Mouse (Mus musculus): ENCODE measurements at regions not wholly inside any gene's neighbourhood (a gene's known extent, or its start where the extent isn't known, plus 50 kb on each side); places are given as distances from the start of the nearest gene placed in this dataset.
"Not testable (repeated sequence)": the region's sequence is repeated elsewhere in the genome, so short reads cannot be mapped to it uniquely, and the experiment has no call there.

DNA sequence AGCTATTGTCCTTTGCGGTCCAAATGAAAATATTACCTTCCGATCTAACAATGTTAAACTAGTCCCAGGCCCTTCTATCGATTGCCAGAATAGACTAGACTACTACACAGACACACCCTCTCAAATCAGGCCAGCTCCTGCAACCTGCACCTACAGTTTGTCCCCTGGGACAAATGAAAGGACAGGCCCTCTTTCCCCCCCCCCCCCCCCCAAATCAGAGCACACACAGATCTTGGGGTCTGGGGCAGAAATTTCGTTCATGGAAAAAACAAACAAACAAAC is 77.8 kb downstream of the BC107364 start:
- not testable (repeated sequence) for H3K4me2 ChIP-seq; ATAC-seq; H3K4me3 ChIP-seq; H3K36me3 ChIP-seq; H3K4me1 ChIP-seq; H3K9me3 ChIP-seq (replicated peaks); H3K27me3 ChIP-seq (replicated peaks); H3K9ac ChIP-seq; H3K27ac ChIP-seq
- no CpG with 5 or more reads among the region's 4 CpGs for WGBS (ENCODE audit: insufficient replicate concordance)

DNA sequence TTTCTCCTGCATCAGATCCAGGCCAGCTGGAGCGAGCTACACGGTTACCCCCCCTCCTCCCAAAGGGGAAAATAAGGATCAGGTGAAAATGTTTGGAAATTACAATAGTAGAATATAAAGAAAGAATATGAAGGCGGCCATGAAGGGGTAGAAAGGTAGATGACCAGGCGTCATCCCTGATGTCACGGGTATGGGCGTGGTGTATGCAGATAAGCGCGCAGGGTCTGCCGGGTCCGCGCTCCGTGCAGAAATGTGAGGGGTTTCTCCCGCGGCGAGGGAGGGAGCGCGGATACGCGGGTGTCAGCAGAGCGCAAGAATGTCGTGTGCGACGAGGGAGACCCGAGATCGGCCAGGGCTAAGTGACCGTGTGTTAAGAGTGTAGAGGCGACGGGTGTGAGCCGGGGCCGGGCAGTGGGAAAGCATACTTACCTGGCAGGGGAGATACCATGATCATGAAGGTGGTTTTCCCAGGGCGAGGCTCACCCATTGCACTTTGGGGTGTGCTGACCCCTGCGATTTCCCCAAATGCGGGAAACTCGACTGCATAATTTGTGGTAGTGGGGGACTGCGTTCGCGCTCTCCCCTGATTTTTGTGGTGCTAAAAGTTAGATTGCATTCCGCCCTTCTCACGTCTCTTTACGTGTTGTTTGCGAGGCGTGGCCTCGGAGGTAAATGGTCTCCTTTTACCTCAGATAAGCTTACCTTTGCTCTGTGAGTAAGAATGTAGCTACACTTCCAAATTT is 78.3 kb downstream of the BC107364 start:
- not testable (repeated sequence) for H3K27ac ChIP-seq; H3K27me3 ChIP-seq (replicated peaks); H3K4me1 ChIP-seq; H3K4me3 ChIP-seq; H3K4me2 ChIP-seq; H3K9me3 ChIP-seq (replicated peaks); H3K36me3 ChIP-seq; H3K9ac ChIP-seq
- peak; percentile 88 for ATAC-seq
- WGBS (ENCODE audit: insufficient replicate concordance), result 11% methylated on average over 2 of the region's 43 CpGs

DNA sequence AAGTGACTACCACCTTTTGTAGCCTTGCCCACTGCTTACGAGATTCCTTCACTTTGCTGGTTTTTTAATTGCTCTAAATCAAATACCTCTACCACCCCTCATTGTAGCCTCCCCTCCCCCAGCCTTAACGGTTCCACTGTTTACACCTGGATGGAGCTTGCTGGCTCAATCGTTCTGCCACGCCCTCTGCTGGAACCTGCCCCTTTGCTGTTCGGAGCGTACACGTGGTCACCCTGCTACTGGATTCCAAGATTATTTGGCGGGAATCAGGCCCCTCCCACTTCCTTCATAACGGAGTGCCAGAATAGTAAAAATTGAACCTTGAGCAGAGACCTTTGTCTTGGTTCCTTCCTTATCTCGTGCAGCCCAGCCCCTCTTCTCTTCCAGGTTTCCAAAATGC is 68.8 kb upstream of the Fcgr1 start:
- H3K4me3 ChIP-seq; H3K4me1 ChIP-seq; H3K9me3 ChIP-seq (replicated peaks); ATAC-seq; H3K9ac ChIP-seq; H3K27ac ChIP-seq; H3K4me2 ChIP-seq; H3K36me3 ChIP-seq: not testable (repeated sequence)
- H3K27me3 ChIP-seq (replicated peaks), result peaks cover 24% of the 10 kb centered on the region
- WGBS (ENCODE audit: insufficient replicate concordance), result 29% methylated on average over 10 of the region's 10 CpGs

DNA sequence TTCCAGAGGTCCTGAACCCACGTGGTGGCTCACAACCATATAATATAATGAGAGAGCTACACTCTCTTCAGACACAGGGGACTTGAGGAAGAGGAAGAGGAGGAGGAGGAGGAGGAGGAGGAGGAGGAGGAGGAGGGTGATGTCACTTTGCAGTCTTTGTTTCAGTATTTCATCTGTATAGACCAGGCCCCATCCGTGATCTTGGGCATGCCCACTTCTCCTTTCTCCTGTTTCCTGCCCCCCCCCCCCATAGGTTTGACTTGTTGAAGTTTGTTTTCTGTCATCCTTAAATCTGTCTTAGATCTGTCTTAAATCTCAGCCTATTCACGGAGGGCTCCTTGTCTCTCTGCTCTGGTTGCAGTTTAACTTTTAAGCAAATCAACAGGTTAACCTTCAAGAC is 67.0 kb upstream of the Fcgr1 start:
- H3K27me3 ChIP-seq (replicated peaks), result peaks cover 24% of the 10 kb centered on the region
- no peak overlapping the region for H3K9ac ChIP-seq
- no peak overlapping the region for H3K4me2 ChIP-seq
- H3K4me3 ChIP-seq, result no peak overlapping the region
- peaks cover 8% of the 10 kb centered on the region; the same call in 1 of the 2 replicates for H3K9me3 ChIP-seq (replicated peaks)
- no peaks in the 10 kb centered on the region for H3K4me1 ChIP-seq
- no peak overlapping the region for H3K27ac ChIP-seq
- no peaks in the 10 kb centered on the region for H3K36me3 ChIP-seq
- ATAC-seq, result no peak
- whole genome bisulfite sequencing (ENCODE audit: insufficient replicate concordance), result 38% methylated on average over 2 of the region's 3 CpGs

DNA sequence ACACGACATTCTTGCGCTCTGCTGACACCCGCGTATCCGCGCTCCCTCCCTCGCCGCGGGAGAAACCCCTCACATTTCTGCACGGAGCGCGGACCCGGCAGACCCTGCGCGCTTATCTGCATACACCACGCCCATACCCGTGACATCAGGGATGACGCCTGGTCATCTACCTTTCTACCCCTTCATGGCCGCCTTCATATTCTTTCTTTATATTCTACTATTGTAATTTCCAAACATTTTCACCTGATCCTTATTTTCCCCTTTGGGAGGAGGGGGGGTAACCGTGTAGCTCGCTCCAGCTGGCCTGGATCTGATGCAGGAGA is 66.4 kb upstream of the Fcgr1 start:
- H3K9ac ChIP-seq; H3K4me2 ChIP-seq; H3K9me3 ChIP-seq (replicated peaks); H3K36me3 ChIP-seq; H3K4me3 ChIP-seq; H3K27ac ChIP-seq; H3K4me1 ChIP-seq: not testable (repeated sequence)
- peak; percentile 77 for ATAC-seq
- H3K27me3 ChIP-seq (replicated peaks), result peaks cover 24% of the 10 kb centered on the region
- 18% methylated on average over 2 of the region's 21 CpGs for whole genome bisulfite sequencing (ENCODE audit: insufficient replicate concordance)

DNA sequence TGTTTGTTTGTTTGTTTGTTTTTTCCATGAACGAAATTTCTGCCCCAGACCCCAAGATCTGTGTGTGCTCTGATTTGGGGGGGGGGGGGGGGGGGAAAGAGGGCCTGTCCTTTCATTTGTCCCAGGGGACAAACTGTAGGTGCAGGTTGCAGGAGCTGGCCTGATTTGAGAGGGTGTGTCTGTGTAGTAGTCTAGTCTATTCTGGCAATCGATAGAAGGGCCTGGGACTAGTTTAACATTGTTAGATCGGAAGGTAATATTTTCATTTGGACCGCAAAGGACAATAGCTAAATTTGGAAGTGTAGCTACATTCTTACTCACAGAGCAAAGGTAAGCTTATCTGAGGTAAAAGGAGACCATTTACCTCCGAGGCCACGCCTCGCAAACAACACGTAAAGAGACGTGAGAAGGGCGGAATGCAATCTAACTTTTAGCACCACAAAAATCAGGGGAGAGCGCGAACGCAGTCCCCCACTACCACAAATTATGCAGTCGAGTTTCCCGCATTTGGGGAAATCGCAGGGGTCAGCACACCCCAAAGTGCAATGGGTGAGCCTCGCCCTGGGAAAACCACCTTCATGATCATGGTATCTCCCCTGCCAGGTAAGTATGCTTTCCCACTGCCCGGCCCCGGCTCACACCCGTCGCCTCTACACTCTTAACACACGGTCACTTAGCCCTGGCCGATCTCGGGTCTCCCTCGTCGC is 65.9 kb upstream of the Fcgr1 start:
- H3K4me3 ChIP-seq; H3K27ac ChIP-seq; H3K36me3 ChIP-seq; H3K9me3 ChIP-seq (replicated peaks); H3K4me1 ChIP-seq; H3K9ac ChIP-seq; H3K4me2 ChIP-seq: not testable (repeated sequence)
- peaks cover 24% of the 10 kb centered on the region for H3K27me3 ChIP-seq (replicated peaks)
- ATAC-seq, result peak; percentile 88
- WGBS (ENCODE audit: insufficient replicate concordance), result no CpG with 5 or more reads among the region's 26 CpGs

DNA sequence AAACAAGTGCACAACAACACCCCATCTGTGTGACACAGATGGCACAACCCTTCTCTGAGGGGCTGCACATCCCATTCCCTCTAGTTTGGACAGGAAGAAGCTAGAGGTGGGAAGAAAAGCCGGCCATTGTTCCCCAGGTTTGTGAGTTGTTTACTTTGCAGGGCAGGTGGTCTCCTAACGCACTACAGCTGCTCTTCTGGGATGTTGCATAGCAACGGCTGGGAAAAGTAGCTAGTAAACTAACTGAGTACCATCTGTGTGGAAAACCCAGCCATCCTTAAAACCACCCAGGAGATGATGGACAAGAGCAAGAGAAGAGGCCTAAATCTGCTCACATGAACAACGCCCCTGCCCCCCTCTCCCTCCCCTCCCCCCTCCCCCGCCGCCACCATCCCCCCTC is 57.9 kb upstream of the Fcgr1 start:
- H3K27me3 ChIP-seq (replicated peaks); H3K36me3 ChIP-seq; H3K4me1 ChIP-seq; H3K9ac ChIP-seq; H3K4me2 ChIP-seq; ATAC-seq; H3K9me3 ChIP-seq (replicated peaks); H3K4me3 ChIP-seq; H3K27ac ChIP-seq: not testable (repeated sequence)
- no CpG with 5 or more reads among the region's 6 CpGs for WGBS (ENCODE audit: insufficient replicate concordance)

DNA sequence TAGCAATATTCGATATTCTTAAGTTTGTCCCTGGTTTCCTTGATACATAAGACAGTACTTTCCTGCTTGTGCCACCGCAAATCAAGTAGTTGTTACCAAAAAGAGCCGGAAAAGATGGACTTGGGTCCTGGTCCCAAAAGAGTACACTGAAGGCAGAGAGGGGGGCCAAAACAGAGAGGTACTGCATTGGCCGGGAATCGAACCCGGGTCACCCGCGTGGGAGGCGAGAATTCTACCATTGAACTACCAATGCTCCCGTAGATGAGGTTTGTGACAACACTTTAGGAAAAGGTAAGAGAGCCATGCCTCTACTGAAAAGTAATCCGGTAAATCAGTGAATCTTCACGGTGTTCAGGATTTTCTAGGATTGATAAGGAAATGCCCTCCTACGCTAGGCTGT is 57.2 kb upstream of the Fcgr1 start:
- no CpG with 5 or more reads among the region's 13 CpGs for WGBS (ENCODE audit: insufficient replicate concordance)

DNA sequence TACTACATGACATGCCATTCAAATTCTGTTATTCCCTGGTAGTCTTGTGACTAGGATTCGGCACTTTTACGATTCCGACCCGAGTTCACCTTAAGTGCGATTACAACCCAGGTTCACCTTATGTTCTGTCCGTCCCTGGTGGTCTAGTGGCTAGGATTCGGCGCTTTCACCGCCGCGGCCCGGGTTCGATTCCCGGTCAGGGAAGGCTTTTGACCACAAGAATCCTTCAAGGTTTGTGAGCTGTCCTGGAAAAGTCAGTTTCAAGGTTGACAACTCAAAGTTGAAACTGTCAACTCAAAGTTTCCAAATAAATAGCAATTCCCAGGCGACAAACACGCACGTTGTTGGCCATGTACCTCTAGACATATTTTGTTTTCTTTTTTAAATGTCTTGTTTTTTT is 52.8 kb upstream of the Fcgr1 start:
- H3K4me3 ChIP-seq; H3K4me1 ChIP-seq; H3K4me2 ChIP-seq; H3K36me3 ChIP-seq; H3K27ac ChIP-seq; H3K9me3 ChIP-seq (replicated peaks); H3K9ac ChIP-seq: not testable (repeated sequence)
- peaks cover 32% of the 10 kb centered on the region for H3K27me3 ChIP-seq (replicated peaks)
- no CpG with 5 or more reads among the region's 17 CpGs for WGBS (ENCODE audit: insufficient replicate concordance)
- peak; percentile 51 for ATAC-seq

More for the DNA sequence above, 57.2 kb upstream of the Fcgr1 start:
- not testable (repeated sequence) for H3K4me3 ChIP-seq; H3K36me3 ChIP-seq; H3K4me2 ChIP-seq; H3K27ac ChIP-seq; H3K9me3 ChIP-seq (replicated peaks); H3K9ac ChIP-seq; H3K4me1 ChIP-seq; H3K27me3 ChIP-seq (replicated peaks); ATAC-seq

DNA sequence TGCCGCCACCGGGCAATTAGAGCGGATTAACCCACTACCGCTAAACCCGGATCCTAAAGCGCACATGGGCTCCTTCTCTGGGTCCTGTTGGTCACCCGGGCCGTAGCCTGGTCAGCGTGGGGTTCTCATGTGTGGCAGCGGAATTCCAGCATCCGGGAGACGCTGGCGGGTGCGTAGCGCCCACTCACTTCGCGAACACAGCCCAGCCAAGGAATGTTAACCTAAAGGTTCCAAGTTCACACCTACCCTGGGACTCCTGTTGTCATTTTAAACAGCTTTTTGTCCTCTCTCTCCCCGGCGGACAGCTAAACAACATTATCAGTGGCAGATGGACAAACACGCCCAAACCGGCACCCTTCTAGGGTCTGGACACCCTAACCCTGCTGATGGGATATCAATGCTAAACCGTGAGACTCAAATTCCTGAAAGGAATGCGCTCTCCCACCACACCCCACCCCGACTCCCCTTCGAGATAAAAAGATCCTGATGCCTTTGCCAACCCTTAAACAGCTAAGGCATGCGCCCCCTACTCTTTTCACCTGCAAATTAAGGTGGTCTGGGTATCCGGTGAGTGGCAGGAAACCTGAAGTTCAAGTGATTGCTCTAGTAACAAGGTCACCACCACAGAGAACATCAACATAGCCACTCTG is 49.8 kb upstream of the Fcgr1 start:
- peak overlapping the region; percentile 37 for H3K4me2 ChIP-seq
- WGBS (ENCODE audit: insufficient replicate concordance), result 2% methylated on average over 27 of the region's 27 CpGs
- no peak overlapping the region for H3K27ac ChIP-seq
- no peak for ATAC-seq
- no peaks in the 10 kb centered on the region; the same call in none of the 2 replicates for H3K4me1 ChIP-seq
- H3K27me3 ChIP-seq (replicated peaks), result peaks cover 54% of the 10 kb centered on the region
- no peak overlapping the region for H3K9ac ChIP-seq
- no peaks in the 10 kb centered on the region for H3K36me3 ChIP-seq
- H3K9me3 ChIP-seq (replicated peaks), result no peaks in the 10 kb centered on the region
- no peak overlapping the region for H3K4me3 ChIP-seq
